Mouse (Mus musculus) adrenal gland, postnatal 4 days (tissue): ENCODE data around the gene Pcgf3. TPM values are rescaled to one million over a fixed set of nuclear protein-coding genes. Genes with fewer than 3 reads are reported as not detected.
"Not testable (repeated sequence)": the region's sequence is repeated elsewhere in the genome, so short reads cannot be mapped to it uniquely, and the experiment has no call there.

Source experiments
- DNase-seq, 2 experiments: peaks; one replicate each; pipeline ENCODE4 v3.0.0; 2021 to 2022; ENCODE audit warnings: low spot score in 2 of 2, mixed read lengths in 2 of 2
- total RNA-seq, 2 experiments: library from RNA; stranded (reverse); gene quantifications; 2 replicates each; pipeline ENCODE4 v1.2.3; 2021

Gene Pcgf3
- total RNA-seq, 2 experiments from 2014 or later = 57.1 to 57.6 TPM

- no peak for DNase-seq
Observed at GRCm38 (mm10) chr5:108466647-108467046, 5.6 kb downstream of the Pcgf3 start.

DNA sequence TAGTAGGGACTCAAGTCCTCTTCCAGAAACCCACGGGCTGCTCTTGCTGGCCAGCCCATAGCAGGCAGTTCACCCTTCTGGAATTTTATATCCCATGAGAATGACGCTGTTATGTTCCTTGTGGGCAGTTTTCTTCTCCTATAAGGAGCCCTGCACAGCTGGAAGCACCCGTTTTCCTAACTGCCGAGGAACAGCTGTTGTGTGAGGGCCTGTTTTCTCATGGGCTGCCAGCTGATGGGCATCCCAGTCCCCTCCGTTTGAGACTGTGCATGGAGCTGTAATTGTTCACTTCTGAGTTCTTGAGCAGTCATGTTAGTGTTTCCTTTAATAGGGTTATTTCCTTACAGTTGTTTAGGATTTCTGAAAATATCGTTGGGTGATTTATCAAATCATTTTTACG lies 8.6 kb downstream of the Pcgf3 start:
- DNase-seq = no peak

- DNase-seq = no peak
Observed at GRCm38 (mm10) chr5:108473737-108474136, 12.7 kb downstream of the Pcgf3 start.

DNA sequence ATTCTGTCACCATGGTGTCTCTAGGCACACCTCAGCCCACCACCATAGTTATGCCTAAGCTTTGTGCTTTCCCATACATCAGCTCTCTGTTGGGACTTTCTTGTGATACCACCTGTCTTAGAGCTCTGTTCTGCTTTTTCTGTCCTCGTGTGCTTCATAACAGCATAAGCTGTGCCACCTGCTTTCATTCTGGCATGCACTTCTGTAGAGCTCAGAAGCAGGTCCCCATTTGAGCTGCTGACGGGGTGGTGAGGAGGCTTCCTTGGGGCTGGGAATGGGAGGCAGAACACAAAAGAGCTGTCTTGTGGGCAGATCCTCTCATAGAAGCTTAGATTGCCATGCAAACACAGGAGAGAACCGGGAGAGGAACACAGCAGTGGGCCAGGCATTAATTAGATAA lies 14.9 kb downstream of the Pcgf3 start:
- DNase-seq = no peak

DNA sequence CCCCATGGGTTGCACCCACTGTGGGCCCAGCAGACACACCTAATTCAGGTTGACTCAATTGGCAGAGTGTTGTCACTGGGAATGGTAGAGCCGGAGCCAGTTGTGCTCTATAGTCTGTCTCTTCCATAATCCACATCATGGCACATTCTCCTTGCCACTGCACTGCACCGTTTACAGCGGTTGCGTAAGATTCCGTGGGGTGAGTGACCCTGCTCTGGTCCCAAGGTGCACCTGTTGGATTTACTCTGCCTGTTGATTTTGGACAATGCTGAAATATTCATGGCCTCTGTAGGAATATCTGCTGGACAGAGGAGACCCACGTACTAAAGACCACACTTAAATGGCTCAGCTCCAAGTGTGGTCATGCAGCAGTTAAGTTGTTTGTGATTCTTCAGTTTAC lies 22.0 kb downstream of the Pcgf3 start:
- no peak for DNase-seq

DNA sequence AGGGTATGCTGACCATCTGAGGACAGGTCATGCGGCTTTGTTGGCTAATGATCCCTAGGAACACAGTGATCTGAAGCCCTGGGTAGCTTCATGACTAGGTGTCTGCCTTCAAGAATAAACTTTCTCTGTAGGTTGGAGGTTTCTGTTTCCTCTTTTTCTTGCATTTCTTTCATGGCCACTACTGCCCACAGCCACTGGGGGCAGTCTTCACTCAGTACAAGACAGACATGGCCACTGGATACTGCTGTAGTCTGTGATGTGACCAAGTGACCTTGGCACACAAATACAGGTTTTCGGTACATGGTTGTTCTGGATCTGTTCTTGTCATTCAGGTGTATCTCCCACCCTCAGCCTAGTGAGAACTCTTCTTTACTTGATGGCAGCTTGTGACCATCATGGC lies 24.2 kb downstream of the Pcgf3 start:
- no peak for DNase-seq

GRCm38 (mm10) chr5:108486148-108486547 lies 25.1 kb downstream of the Pcgf3 start:
- not testable (repeated sequence) for DNase-seq

DNA sequence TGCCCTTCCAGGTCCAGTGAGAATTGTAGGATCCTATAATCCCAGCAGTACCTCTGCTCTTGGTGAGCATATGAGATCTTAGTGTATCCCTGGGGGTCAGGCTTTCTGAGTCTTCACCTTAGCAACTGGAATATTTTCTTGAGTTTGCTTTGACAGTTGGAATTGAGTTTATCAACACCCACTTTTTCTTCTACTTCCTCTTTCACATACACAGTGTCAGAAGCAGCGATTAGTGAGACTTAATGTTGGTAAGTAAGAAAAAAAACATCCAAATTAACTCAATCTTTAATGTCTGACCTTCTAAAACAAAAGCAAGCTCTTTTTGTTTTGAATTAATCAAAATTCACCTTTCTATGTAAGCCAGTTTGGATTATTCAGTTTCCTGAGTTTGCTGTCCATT lies 40.5 kb downstream of the Pcgf3 start:
- no peak for DNase-seq

DNA sequence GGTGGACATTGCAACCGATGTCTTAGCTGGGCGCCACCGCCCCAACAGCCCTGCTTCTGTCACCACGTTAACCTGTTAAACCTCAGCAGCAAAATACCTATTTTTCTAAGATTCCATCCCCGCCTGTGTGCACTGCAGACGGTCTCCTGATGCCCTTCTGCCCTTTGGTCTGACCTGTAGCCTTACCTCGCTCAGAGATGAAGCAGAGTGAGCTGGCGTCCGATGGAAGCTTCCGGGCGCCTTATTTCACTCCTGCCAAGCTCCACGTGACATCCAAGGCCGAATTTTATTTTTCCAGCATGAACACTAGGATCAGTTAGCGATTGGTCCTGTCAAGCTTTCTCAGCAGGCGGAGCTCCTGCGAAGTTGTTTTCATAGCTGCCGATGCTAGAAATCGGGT lies 41.3 kb downstream of the Pcgf3 start:
- no peak for DNase-seq

DNA sequence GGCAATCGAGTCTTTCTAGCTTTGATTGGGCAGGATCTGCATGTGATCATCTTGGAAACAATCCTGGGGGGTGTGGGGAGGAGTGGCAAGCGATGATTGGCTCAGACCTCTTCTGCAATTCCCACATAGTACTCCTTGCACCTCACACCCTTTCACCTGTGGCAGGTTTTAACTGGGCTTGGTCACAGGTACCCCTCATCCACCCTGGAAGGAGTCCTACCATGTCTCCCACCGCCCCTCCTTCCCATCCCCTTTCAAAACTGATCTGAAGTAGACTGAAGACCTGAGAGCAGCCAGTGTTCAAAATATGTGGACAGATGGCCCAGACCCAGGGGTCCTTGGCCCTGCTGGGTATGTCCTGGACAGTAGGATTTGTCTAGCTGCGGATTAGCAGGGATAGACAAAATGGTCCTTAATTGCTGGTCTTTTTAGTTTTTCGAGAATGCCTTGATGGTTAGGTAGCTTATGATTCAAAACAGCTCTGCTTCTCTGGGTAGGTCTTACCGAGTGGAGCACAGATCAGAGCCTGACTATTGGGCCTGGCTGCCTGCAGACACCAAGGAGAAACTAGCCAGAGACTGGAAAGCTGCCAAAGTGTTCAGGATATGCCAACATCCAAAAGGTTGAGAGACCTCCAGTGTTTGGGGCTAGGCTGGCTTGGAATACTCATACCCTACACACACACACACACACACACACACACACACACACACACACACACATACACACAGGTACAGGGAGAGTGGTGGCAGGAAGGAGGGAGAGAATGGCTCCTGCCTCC lies 54.7 kb downstream of the Pcgf3 start:
- no peak for DNase-seq

DNA sequence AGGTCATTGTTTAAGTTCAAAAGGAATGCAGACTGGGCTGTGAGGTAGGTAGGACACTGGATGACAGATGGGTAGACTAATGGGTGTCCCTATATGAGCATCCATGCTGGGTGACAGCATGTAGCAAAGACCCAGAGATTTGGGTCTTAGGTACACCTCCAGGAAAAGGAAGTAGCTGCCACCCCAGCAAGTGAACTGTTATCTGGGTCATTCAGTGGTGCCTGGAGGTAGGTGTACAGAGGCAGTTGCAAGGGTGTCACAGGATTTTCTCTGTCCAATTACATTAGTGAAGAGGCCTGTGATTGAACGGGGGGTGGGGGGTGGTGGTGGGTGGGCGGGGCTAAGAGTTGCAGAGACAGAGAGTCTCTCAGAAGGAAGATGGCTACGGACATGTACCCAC lies 55.6 kb downstream of the Pcgf3 start:
- no peak for DNase-seq

GRCm38 (mm10) chr5:108518106-108518885 lies 57.3 kb downstream of the Pcgf3 start:
- DNase-seq = no peak

DNA sequence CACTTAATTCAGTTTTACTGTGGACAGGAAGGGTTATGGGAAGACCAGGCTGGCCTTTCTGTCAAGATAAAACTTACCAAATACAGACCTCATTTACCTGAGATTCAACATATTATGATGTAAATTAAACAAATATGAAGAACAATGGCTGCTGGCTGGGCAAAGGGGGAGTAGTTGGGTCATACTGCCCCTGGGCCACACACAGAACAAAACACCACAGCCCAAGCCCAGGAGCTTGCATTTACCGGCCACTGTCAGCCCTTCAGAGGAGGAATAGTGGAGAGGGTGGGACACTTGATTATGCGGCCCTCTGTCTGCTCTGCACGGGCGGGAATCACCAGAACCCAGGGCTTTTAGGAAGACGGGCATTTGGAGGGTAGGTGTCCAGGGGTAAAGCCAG lies 57.9 kb downstream of the Pcgf3 start:
- DNase-seq = no peak

GRCm38 (mm10) chr5:108520153-108520552 lies 59.1 kb downstream of the Pcgf3 start:
- DNase-seq = no peak

- no peak for DNase-seq
Observed at GRCm38 (mm10) chr5:108521016-108521415, 60.0 kb downstream of the Pcgf3 start.

DNA sequence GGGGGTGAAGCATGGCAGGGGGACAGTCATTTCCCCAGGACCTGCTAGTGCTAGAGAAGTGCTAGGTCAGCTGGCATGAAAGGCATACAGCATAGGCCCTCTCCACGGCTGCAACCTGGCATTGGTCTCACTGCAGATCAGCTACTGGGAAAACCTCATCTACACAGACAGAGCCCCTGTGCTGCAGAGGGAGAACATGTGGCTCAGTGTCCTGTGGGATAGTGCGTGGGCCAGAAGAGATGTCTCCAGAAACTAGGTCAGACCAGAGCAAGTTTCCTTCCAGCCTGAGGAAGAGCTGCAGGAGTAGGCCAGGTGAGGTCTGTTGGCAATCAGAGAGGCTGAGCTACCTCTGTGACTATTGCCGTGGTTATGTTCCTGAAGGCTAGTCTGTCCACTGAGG lies 60.9 kb downstream of the Pcgf3 start:
- DNase-seq = no peak

- DNase-seq = no peak
Observed at GRCm38 (mm10) chr5:108522597-108522996, 61.6 kb downstream of the Pcgf3 start.

- DNase-seq = no peak
Observed at GRCm38 (mm10) chr5:108534188-108534587, 73.2 kb downstream of the Pcgf3 start.

DNA sequence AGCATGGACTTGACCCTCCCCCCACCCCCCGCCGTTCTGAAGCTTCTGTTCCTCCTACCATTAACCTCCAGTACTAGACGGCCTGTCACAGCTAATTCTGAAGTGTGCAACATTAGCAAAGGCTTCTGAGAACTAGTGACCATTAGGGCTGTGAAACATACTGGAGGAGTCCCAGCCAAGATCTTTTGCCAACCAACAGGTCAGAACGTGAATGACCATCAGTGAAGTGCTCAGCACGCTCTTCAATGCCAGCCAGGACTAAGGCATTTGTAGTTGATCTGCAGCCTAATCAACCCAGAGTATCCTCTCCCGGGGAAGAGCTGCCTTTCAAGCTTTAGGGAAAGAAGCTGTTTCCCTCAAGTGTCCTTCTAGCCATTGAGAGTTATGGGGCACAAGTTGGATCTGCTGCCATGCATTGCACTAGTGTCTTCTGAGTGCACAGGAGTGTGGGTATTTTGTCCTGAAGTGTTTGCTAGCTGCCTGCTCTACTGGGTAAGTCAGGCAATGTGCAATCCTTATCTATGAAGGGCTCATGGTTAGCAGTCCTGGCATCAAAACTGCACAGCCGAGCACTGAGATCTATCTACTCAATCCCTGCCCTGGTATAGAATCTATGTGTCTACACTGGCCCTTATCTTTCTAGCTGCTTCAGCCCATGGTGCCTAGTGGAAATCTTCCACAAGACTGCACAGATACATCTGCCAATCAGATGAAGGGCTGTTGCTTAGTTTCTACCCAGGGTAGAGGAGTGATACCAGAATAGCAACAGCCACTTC lies 82.7 kb downstream of the Pcgf3 start:
- no peak for DNase-seq

- DNase-seq = no peak
Observed at GRCm38 (mm10) chr5:108547636-108548035, 86.6 kb downstream of the Pcgf3 start.

GRCm38 (mm10) chr5:108549137-108549488 lies 88.1 kb downstream of the Pcgf3 start:
- no peak for DNase-seq
